Mouse (Mus musculus): ENCODE measurements around the gene Vkorc1.

The Vkorc1 gene

GRCm38 (mm10) chr7:127875627-127876001 lies 19.8 kb downstream of the Vkorc1 start:
- peak; percentile 99 for DNase-seq

GRCm38 (mm10) chr7:127874812-127875626 lies 20.4 kb downstream of the Vkorc1 start:
- DNase-seq = no peak

- DNase-seq = peak; percentile 15
Measured at GRCm38 (mm10) chr7:127870136-127870821, 25.1 kb downstream of the Vkorc1 start.

- peak; percentile 90 for DNase-seq
Measured at GRCm38 (mm10) chr7:127869149-127869810, 26.1 kb downstream of the Vkorc1 start.

GRCm38 (mm10) chr7:127867641-127868040 lies 27.8 kb downstream of the Vkorc1 start:
- no peak for DNase-seq

GRCm38 (mm10) chr7:127866434-127866833 lies 29.0 kb downstream of the Vkorc1 start:
- DNase-seq = no peak

- no peak for DNase-seq
Measured at GRCm38 (mm10) chr7:127858258-127858657, 37.2 kb downstream of the Vkorc1 start.

- no peak for DNase-seq
Measured at GRCm38 (mm10) chr7:127850906-127851305, 44.5 kb downstream of the Vkorc1 start.

- DNase-seq = no peak
Measured at GRCm38 (mm10) chr7:127849973-127850875, 45.2 kb downstream of the Vkorc1 start.

Measured in retina, postnatal 1 day (tissue).